Mouse (Mus musculus) bone marrow macrophage, adult 2 months (primary cell): ENCODE data around the gene Ipo5.

Source experiments
- CTCF ChIP-seq: IDR thresholded peaks from 2 replicates; pipeline ENCODE4 v1.5.1; 2012; ENCODE audit warnings: low read depth, mild to moderate bottlenecking, low read length, moderate library complexity
- POLR2A ChIP-seq: IDR thresholded peaks from 2 replicates; pipeline ENCODE4 v1.6.1; 2012; ENCODE audit warnings: mild to moderate bottlenecking, low read depth, low read length, borderline replicate concordance

DNA sequence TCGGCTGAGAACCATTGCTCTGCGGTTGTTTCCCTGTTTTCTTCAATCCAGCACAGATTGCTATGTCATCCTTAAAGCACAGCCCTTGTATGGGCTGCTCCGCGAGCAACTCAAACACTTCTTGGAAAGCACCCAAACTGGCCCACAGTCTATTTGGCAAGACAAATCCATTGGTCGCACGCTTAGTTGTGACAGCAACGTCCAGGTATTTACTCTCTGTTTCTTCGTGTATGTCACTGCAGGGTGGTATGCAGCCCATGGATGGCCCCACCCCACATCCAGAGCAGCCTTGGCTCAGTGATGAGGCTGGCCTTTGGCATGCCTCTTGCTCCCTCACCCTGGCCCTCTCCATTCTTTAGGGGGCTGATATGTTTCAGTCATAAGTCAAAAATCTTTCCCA is 42.5 kb upstream of the Ipo5 start:
- TF ChIP-seq CTCF (no peak), POLR2A (no peak)
